Mouse (Mus musculus) G1E (cell line): ENCODE measurements around the gene Slc25a10. TPM values are rescaled to one million over a fixed set of nuclear protein-coding genes. Genes with fewer than 3 reads are reported as not detected.

ENCODE experiments used
- ATAC-seq: 2 replicates; pipeline ENCODE4 v1.8.0; 2016; ENCODE audit warnings: mild to moderate bottlenecking; ENCODE audit not compliant: insufficient number of reproducible peaks, poor library complexity, low FRiP score, severe bottlenecking; ENCODE audit errors: extremely low read depth
- DNase-seq: peaks from one replicate; pipeline ENCODE4 v3.0.0; 2012; ENCODE audit warnings: low spot score
- H3K27me3 ChIP-seq: 2 replicates; pipeline ENCODE4 v1.6.1; 2012; ENCODE audit warnings: mild to moderate bottlenecking, low read length, inconsistent platforms; ENCODE audit not compliant: insufficient read depth
- H3K36me3 ChIP-seq: replicated peaks from 2 replicates; pipeline ENCODE3; 2012; ENCODE audit warnings: mild to moderate bottlenecking, inconsistent platforms
- H3K4me1 ChIP-seq: 2 replicates; pipeline ENCODE4 v1.6.1; 2012; ENCODE audit warnings: low read depth, low read length, inconsistent platforms, mixed read lengths; ENCODE audit not compliant: insufficient read depth
- H3K4me3 ChIP-seq: 2 replicates; pipeline ENCODE4 v1.5.1; 2012; ENCODE audit warnings: low read depth, mild to moderate bottlenecking, inconsistent platforms, low read length, moderate library complexity, mixed read lengths
- H3K9me3 ChIP-seq: replicated peaks from 2 replicates; pipeline ENCODE4 v1.6.1; 2012; ENCODE audit warnings: inconsistent platforms
- CTCF ChIP-seq: IDR thresholded peaks from 2 replicates; pipeline ENCODE4 v1.5.1; 2012; ENCODE audit warnings: low read depth, low read length, inconsistent platforms, mixed read lengths
- GATA1 ChIP-seq: IDR thresholded peaks from 2 replicates; pipeline ENCODE4 v1.6.1; 2012; ENCODE audit warnings: borderline replicate concordance, low read length, inconsistent platforms, mixed read lengths
- GATA2 ChIP-seq: IDR thresholded peaks from 2 replicates; pipeline ENCODE4 v1.6.1; 2012; ENCODE audit warnings: low read depth, low read length, inconsistent platforms, borderline replicate concordance
- POLR2AphosphoS5 ChIP-seq: IDR thresholded peaks from 2 replicates; pipeline ENCODE4 v1.6.1; 2012; ENCODE audit warnings: low read depth, low read length, inconsistent platforms; ENCODE audit not compliant: insufficient replicate concordance
- TAL1 ChIP-seq: conservative IDR thresholded peaks from 2 replicates; pipeline ENCODE4 v1.6.1; 2012; ENCODE audit warnings: low read depth, low read length, inconsistent platforms, mixed read lengths
- polyA plus RNA-seq: library from polyadenylated mRNA; stranded (reverse); fragments of >175 nt; gene quantifications from 2 replicates; pipeline ENCODE4 v1.2.3, GENCODE M21; 2012
- total RNA-seq, 2 experiments: library from RNA; stranded (forward) in 1 of 2; stranded (reverse) in 1 of 2; fragments of 200-1000 nt in 1 of 2; fragments of >200 nt in 1 of 2; fragmentation: Nextera tagmentation in 1 of 2; gene quantifications; 2 replicates each; pipeline ENCODE4 v1.2.3; 2014 to 2017

Gene Slc25a10
- total and polyA plus RNA-seq, 3 experiments, result 18.7 to 38.7 (median 22.1) TPM

- no peak overlapping the region for H3K4me3 ChIP-seq
- no peaks in the 10 kb centered on the region; the same call in 1 of the 2 replicates for H3K9me3 ChIP-seq
- ATAC-seq (no peak), DNase-seq (no peak)
- H3K4me1 ChIP-seq, result peaks cover 27% of the 10 kb centered on the region
- TF ChIP-seq POLR2AphosphoS5 (no peak), CTCF (no peak), GATA1 (no peak), TAL1 (no peak), GATA2 (no peak)
- peaks cover 42% of the 10 kb centered on the region for H3K27me3 ChIP-seq
- no peaks in the 10 kb centered on the region for H3K36me3 ChIP-seq
Observed at GRCm38 (mm10) chr11:120520498-120520897, 28.9 kb downstream of the Slc25a10 start.

- no peak for DNase-seq
- H3K27me3 ChIP-seq, result peaks cover 42% of the 10 kb centered on the region
Observed at GRCm38 (mm10) chr11:120520967-120521540, 29.4 kb downstream of the Slc25a10 start.

GRCm38 (mm10) chr11:120522581-120522980 is 30.9 kb downstream of the Slc25a10 start:
- Histone ChIP-seq H3K9me3 (no peaks in the 10 kb centered on the region), H3K36me3 (no peaks in the 10 kb centered on the region), H3K4me3 (no peak overlapping the region), H3K4me1 (peaks cover 35% of the 10 kb centered on the region), H3K27me3 (peaks cover 40% of the 10 kb centered on the region)
- ATAC-seq (no peak), DNase-seq (no peak)
- TF ChIP-seq CTCF, result no peak
- no peak for TF ChIP-seq GATA2
- TF ChIP-seq TAL1, result no peak
- no peak for TF ChIP-seq POLR2AphosphoS5
- TF ChIP-seq GATA1, result no peak

More at GRCm38 (mm10) chr11:120520967-120521540, 29.4 kb downstream of the Slc25a10 start:
- TF ChIP-seq CTCF (no peak), TAL1 (no peak), POLR2AphosphoS5 (no peak), GATA1 (no peak)
- no peaks in the 10 kb centered on the region for H3K9me3 ChIP-seq
- peaks cover 25% of the 10 kb centered on the region for H3K4me1 ChIP-seq
- no peak for ATAC-seq
- no peak overlapping the region for H3K4me3 ChIP-seq
- no peaks in the 10 kb centered on the region for H3K36me3 ChIP-seq

GRCm38 (mm10) chr11:120525959-120526358 is 34.3 kb downstream of the Slc25a10 start:
- Histone ChIP-seq H3K9me3 (peaks cover 11% of the 10 kb centered on the region), H3K4me3 (no peak overlapping the region), H3K27me3 (peaks cover 52% of the 10 kb centered on the region), H3K36me3 (no peaks in the 10 kb centered on the region), H3K4me1 (peaks cover 27% of the 10 kb centered on the region)
- TF ChIP-seq GATA1, result no peak
- TF ChIP-seq CTCF, result no peak
- TF ChIP-seq POLR2AphosphoS5, result no peak
- no peak for TF ChIP-seq GATA2
- no peak for TF ChIP-seq TAL1
- ATAC-seq (peak; percentile 60), DNase-seq (no peak)

- Histone ChIP-seq H3K4me1 (peaks cover 26% of the 10 kb centered on the region), H3K27me3 (peaks cover 59% of the 10 kb centered on the region), H3K9me3 (peaks cover 14% of the 10 kb centered on the region), H3K4me3 (no peak overlapping the region; the same call in 1 of the 2 replicates), H3K36me3 (no peaks in the 10 kb centered on the region)
- TF ChIP-seq GATA2 (no peak), POLR2AphosphoS5 (no peak), CTCF (no peak), GATA1 (no peak), TAL1 (no peak)
- no peak for DNase-seq
- ATAC-seq, result no peak
Observed at GRCm38 (mm10) chr11:120527690-120528354, 36.2 kb downstream of the Slc25a10 start.

GRCm38 (mm10) chr11:120528903-120529302 is 37.3 kb downstream of the Slc25a10 start:
- H3K4me1 ChIP-seq, result peaks cover 26% of the 10 kb centered on the region
- H3K9me3 ChIP-seq, result peaks cover 14% of the 10 kb centered on the region
- H3K4me3 ChIP-seq, result no peak overlapping the region
- H3K27me3 ChIP-seq, result peaks cover 58% of the 10 kb centered on the region
- H3K36me3 ChIP-seq, result no peaks in the 10 kb centered on the region
- TF ChIP-seq GATA2 (no peak), TAL1 (no peak), POLR2AphosphoS5 (no peak), GATA1 (no peak), CTCF (no peak)
- ATAC-seq, result no peak
- DNase-seq, result no peak
